Mouse (Mus musculus) intestine, embryonic 16.5 days (tissue): ENCODE results near the gene Celf3. TPM values are rescaled to one million over a fixed set of nuclear protein-coding genes. Genes with fewer than 3 reads are reported as not detected.

Source experiments
- ATAC-seq: fragments of 200-750 bp; cut with Nextera tagmentation; 2 replicates; pipeline ENCODE4 v1.8.0; 2017; ENCODE audit warnings: moderate TSS enrichment, moderate library complexity
- H3K27ac ChIP-seq: fragments of 300-500 bp; sonication (generic); 2 replicates; pipeline ENCODE4 v1.5.1; 2014; ENCODE audit warnings: mild to moderate bottlenecking, low read length
- H3K27me3 ChIP-seq: fragments of 300-500 bp; sonication (generic); replicated peaks from 2 replicates; pipeline ENCODE4 v1.6.1; 2014; ENCODE audit warnings: low read length, control low read depth, mixed read lengths; ENCODE audit not compliant: control insufficient read depth, insufficient read depth
- H3K36me3 ChIP-seq: fragments of 300-500 bp; sonication (generic); 2 replicates; pipeline ENCODE4 v1.6.1; 2014; ENCODE audit warnings: low read length, control low read depth; ENCODE audit not compliant: control insufficient read depth, insufficient read depth
- H3K4me1 ChIP-seq: fragments of 300-500 bp; sonication (generic); 2 replicates; pipeline ENCODE4 v1.6.1; 2014; ENCODE audit warnings: low read length, control low read depth, mixed read lengths; ENCODE audit not compliant: control insufficient read depth, insufficient read depth
- H3K4me2 ChIP-seq: fragments of 300-500 bp; sonication (generic); 2 replicates; pipeline ENCODE4 v1.6.1; 2014; ENCODE audit warnings: low read depth, low read length, control low read depth
- H3K4me3 ChIP-seq: fragments of 300-500 bp; sonication (generic); 2 replicates; pipeline ENCODE4 v1.5.1; 2014; ENCODE audit warnings: mild to moderate bottlenecking, low read length
- H3K9ac ChIP-seq: fragments of 300-500 bp; sonication (generic); 2 replicates; pipeline ENCODE4 v1.6.1; 2014; ENCODE audit warnings: low read depth, low read length
- H3K9me3 ChIP-seq: fragments of 300-500 bp; sonication (generic); 2 replicates; pipeline ENCODE4 v1.6.1; 2016; ENCODE audit warnings: low read length, control low read depth; ENCODE audit not compliant: control insufficient read depth
- WGBS: fragments of 180-500 bp; shearing (Covaris S2); extraction: QIAGEN DNeasy Blood & Tissue Kit; methylation state at CpG from one replicate; pipeline ENCODE4 v1.1.7; 2014; 5-methylcytosine and 5-hydroxymethylcytosine counted together
- polyA plus RNA-seq: library from polyadenylated mRNA; unstranded; fragments of >200 nt; fragmentation: Nextera tagmentation; extraction: Ambion mirVana; gene quantifications from 2 replicates; pipeline ENCODE4 v1.2.1, GENCODE M21; 2015

Celf3 gene
- polyA plus RNA-seq, 1 experiment from 2014 or later = 24.1 TPM

- peaks cover 4% of the 10 kb centered on the region; the same call in 1 of the 2 replicates for H3K4me1 ChIP-seq
- H3K9me3 ChIP-seq = no peaks in the 10 kb centered on the region
- no peak overlapping the region for H3K9ac ChIP-seq
- no peaks in the 10 kb centered on the region for H3K27me3 ChIP-seq
- no peak overlapping the region for H3K4me2 ChIP-seq
- H3K4me3 ChIP-seq = no peak overlapping the region
- WGBS = 69% methylated on average over 7 of the region's 7 CpGs
- no peak for ATAC-seq
- H3K27ac ChIP-seq = no peak overlapping the region
- H3K36me3 ChIP-seq = no peaks in the 10 kb centered on the region
Measured at GRCm38 (mm10) chr3:94485922-94486321, 7.8 kb downstream of the Celf3 start.

- H3K4me2 ChIP-seq = no peak overlapping the region
- H3K36me3 ChIP-seq = no peaks in the 10 kb centered on the region
- no peaks in the 10 kb centered on the region for H3K27me3 ChIP-seq
- H3K9ac ChIP-seq = no peak overlapping the region
- no peaks in the 10 kb centered on the region for H3K9me3 ChIP-seq
- WGBS = 70% methylated on average over 6 of the region's 6 CpGs
- peaks cover 3% of the 10 kb centered on the region; the same call in 1 of the 2 replicates for H3K4me1 ChIP-seq
- ATAC-seq = no peak
- H3K27ac ChIP-seq = no peak overlapping the region
- no peak overlapping the region for H3K4me3 ChIP-seq
Measured at GRCm38 (mm10) chr3:94487581-94487980, 9.5 kb downstream of the Celf3 start.

GRCm38 (mm10) chr3:94497162-94497561 lies 19.1 kb downstream of the Celf3 start:
- Histone ChIP-seq H3K27me3 (no peaks in the 10 kb centered on the region), H3K9me3 (no peaks in the 10 kb centered on the region), H3K27ac (no peak overlapping the region), H3K4me3 (no peak overlapping the region), H3K4me1 (no peaks in the 10 kb centered on the region), H3K4me2 (no peak overlapping the region), H3K36me3 (peaks cover 4% of the 10 kb centered on the region; the same call in 1 of the 2 replicates), H3K9ac (no peak overlapping the region)
- 80% methylated on average over 4 of the region's 4 CpGs for WGBS
- ATAC-seq = no peak

GRCm38 (mm10) chr3:94502243-94502642 lies 24.1 kb downstream of the Celf3 start:
- no peaks in the 10 kb centered on the region for H3K9me3 ChIP-seq
- ATAC-seq = no peak
- peaks cover 3% of the 10 kb centered on the region; the same call in 1 of the 2 replicates for H3K36me3 ChIP-seq
- H3K4me3 ChIP-seq = no peak overlapping the region
- H3K4me1 ChIP-seq = no peaks in the 10 kb centered on the region
- no peak overlapping the region for H3K27ac ChIP-seq
- H3K4me2 ChIP-seq = no peak overlapping the region
- no peak overlapping the region for H3K9ac ChIP-seq
- H3K27me3 ChIP-seq = no peaks in the 10 kb centered on the region
- WGBS = 74% methylated on average over 3 of the region's 3 CpGs

GRCm38 (mm10) chr3:94506664-94507063 lies 28.6 kb downstream of the Celf3 start:
- Histone ChIP-seq H3K27me3 (no peaks in the 10 kb centered on the region), H3K9ac (no peak overlapping the region), H3K4me2 (no peak overlapping the region), H3K36me3 (peaks cover 3% of the 10 kb centered on the region), H3K4me3 (no peak overlapping the region), H3K27ac (no peak overlapping the region), H3K4me1 (no peaks in the 10 kb centered on the region), H3K9me3 (no peaks in the 10 kb centered on the region)
- 100% methylated on average over 1 of the region's 1 CpGs for WGBS
- no peak for ATAC-seq

GRCm38 (mm10) chr3:94526731-94527130 lies 48.6 kb downstream of the Celf3 start:
- Histone ChIP-seq H3K9me3 (no peaks in the 10 kb centered on the region), H3K36me3 (no peaks in the 10 kb centered on the region), H3K4me2 (no peak overlapping the region), H3K27ac (no peak overlapping the region), H3K4me3 (no peak overlapping the region), H3K4me1 (no peaks in the 10 kb centered on the region), H3K9ac (no peak overlapping the region), H3K27me3 (no peaks in the 10 kb centered on the region)
- WGBS = 61% methylated on average over 2 of the region's 2 CpGs
- peak; percentile 42; the same call in 1 of the 2 replicates for ATAC-seq

GRCm38 (mm10) chr3:94533968-94534367 lies 55.9 kb downstream of the Celf3 start:
- H3K27me3 ChIP-seq = no peaks in the 10 kb centered on the region
- no peaks in the 10 kb centered on the region for H3K36me3 ChIP-seq
- H3K27ac ChIP-seq = no peak overlapping the region
- no peak overlapping the region for H3K4me3 ChIP-seq
- H3K9me3 ChIP-seq = no peaks in the 10 kb centered on the region
- no peak for ATAC-seq
- no peak overlapping the region for H3K4me2 ChIP-seq
- H3K9ac ChIP-seq = no peak overlapping the region
- H3K4me1 ChIP-seq = no peaks in the 10 kb centered on the region

- Histone ChIP-seq H3K27ac (no peak overlapping the region), H3K36me3 (no peaks in the 10 kb centered on the region), H3K4me3 (no peak overlapping the region), H3K9me3 (no peaks in the 10 kb centered on the region), H3K4me1 (no peaks in the 10 kb centered on the region), H3K27me3 (no peaks in the 10 kb centered on the region), H3K9ac (no peak overlapping the region), H3K4me2 (no peak overlapping the region)
- ATAC-seq = no peak
- 92% methylated on average over 3 of the region's 3 CpGs for WGBS
Measured at GRCm38 (mm10) chr3:94537187-94537586, 59.1 kb downstream of the Celf3 start.
